12 mouse cellular contexts compared by ENCODE assay signal in genomic region chr12:110298653-110299052, GRCm38 (mm10). TPM values are rescaled to one million over a fixed set of nuclear protein-coding genes. Genes with fewer than 3 reads are reported as not detected.
DNase-seq lines count a peak whose midpoint lies in the region; ATAC-seq and TF ChIP-seq lines count a peak whose summit lies in the region.
"Had no signal": no experiment of that assay in that cellular context is flagged by ENCODE, and none has a peak within 500 bp of the region (broad histone marks: within the 10 kb centered on the region; RNA-seq: fewer than 3 reads in every experiment).

No protein-coding gene starts in this region.

- H3K27me3 ChIP-seq in lung, embryonic 14.5 days (ENCODE audit: insufficient read depth, low read length): no peaks in the 10 kb centered on the region
- H3K27me3 ChIP-seq in embryonic facial prominence, embryonic 14.5 days (replicated peaks; ENCODE audit: control insufficient read depth, insufficient read depth, low read length): no peaks in the 10 kb centered on the region; the same call in 1 of the 2 replicates
- peaks cover 12% of the 10 kb centered on the region for H3K27me3 ChIP-seq in myocyte (ENCODE audit: control insufficient read depth, insufficient read depth, insufficient read length)

- peak; percentile 52 to 53 for DNase-seq in cerebellum, postnatal 10 days
- no peak for DNase-seq in cerebellum, postnatal 25 days
- peak; percentile 54 for DNase-seq in lung, embryonic 14.5 days
- no peak for DNase-seq in lung, adult 2 months
- peak; percentile 79 for DNase-seq in embryonic facial prominence, embryonic 14.5 days (ENCODE audit: low spot score)
- DNase-seq in ovary, postnatal 14 days (ENCODE audit: low spot score): no peak
- DNase-seq in right cerebral cortex, adult 18-20 months: no peak
- DNase-seq: heart, adult 18-20 months; heart, postnatal 4 days had no signal

- no peaks in the 10 kb centered on the region for H3K79me2 ChIP-seq in myocyte (ENCODE audit: control insufficient read depth, insufficient read depth)

- H3K4me2 ChIP-seq in lung, embryonic 14.5 days: no peak overlapping the region
- peak overlapping the region; percentile 5; the same call in 1 of the 2 replicates for H3K4me2 ChIP-seq in embryonic facial prominence, embryonic 14.5 days (ENCODE audit: low read depth, low read length)
- peak overlapping the region; percentile 34 for H3K4me2 ChIP-seq in myocyte (ENCODE audit: low read depth)
- H3K4me2 ChIP-seq: neural tube, embryonic 12.5 days had no signal

- WGBS in lung, embryonic 14.5 days: 31% methylated on average over 11 of the region's 11 CpGs
- 44% methylated on average over 11 of the region's 11 CpGs for WGBS in lung, adult 2 months
- 7% methylated on average over 11 of the region's 11 CpGs for WGBS in embryonic facial prominence, embryonic 14.5 days

- ATAC-seq in lung, embryonic 14.5 days (ENCODE audit: insufficient read depth): peak; percentile 38; the same call in 1 of the 2 replicates
- ATAC-seq in embryonic facial prominence, embryonic 14.5 days (ENCODE audit: low read depth): peak; percentile 76; the same call in 1 of the 2 replicates

- no peak overlapping the region for H3K4me3 ChIP-seq in lung, embryonic 14.5 days (ENCODE audit: low read depth, low read length)
- H3K4me3 ChIP-seq in lung, adult 2 months (replicated peaks; ENCODE audit: extremely low read depth, low read depth, low read length): no peak overlapping the region
- no peak overlapping the region for H3K4me3 ChIP-seq in embryonic facial prominence, embryonic 14.5 days (ENCODE audit: low read depth, low read length)
- H3K4me3 ChIP-seq in myocyte: no peak overlapping the region
- H3K4me3 ChIP-seq: neural tube, embryonic 12.5 days had no signal

- no peaks in the 10 kb centered on the region for H3K9me3 ChIP-seq in lung, embryonic 14.5 days (ENCODE audit: low read depth, low read length)
- H3K9me3 ChIP-seq in embryonic facial prominence, embryonic 14.5 days (ENCODE audit: control insufficient read depth, low read length): no peaks in the 10 kb centered on the region
- H3K9me3 ChIP-seq: neural tube, embryonic 12.5 days had no signal

- no peak overlapping the region for H3ac ChIP-seq in myocyte (ENCODE audit: control insufficient read depth, insufficient read length)

- no peak overlapping the region for H3K9ac ChIP-seq in lung, embryonic 14.5 days
- no peak overlapping the region for H3K9ac ChIP-seq in embryonic facial prominence, embryonic 14.5 days (ENCODE audit: low read depth, low read length)
- H3K9ac ChIP-seq: neural tube, embryonic 12.5 days had no signal

- H3K36me3 ChIP-seq in lung, embryonic 14.5 days (ENCODE audit: insufficient read depth): no peaks in the 10 kb centered on the region
- H3K36me3 ChIP-seq in embryonic facial prominence, embryonic 14.5 days (ENCODE audit: control insufficient read depth, insufficient read depth, low read length): no peaks in the 10 kb centered on the region
- no peaks in the 10 kb centered on the region for H3K36me3 ChIP-seq in myocyte (ENCODE audit: control insufficient read depth, insufficient read depth)
- H3K36me3 ChIP-seq: neural tube, embryonic 12.5 days had no signal

- no peak overlapping the region for H3K27ac ChIP-seq in lung, embryonic 14.5 days (ENCODE audit: low read depth)
- H3K27ac ChIP-seq in embryonic facial prominence, embryonic 14.5 days (replicated peaks; ENCODE audit: low read depth, low read length): no peak overlapping the region
- H3K27ac ChIP-seq: macrophage; neural tube, embryonic 12.5 days had no signal

- no peak for TF ChIP-seq CTCF in lung, embryonic 14.5 days (IDR thresholded peaks at IDR 0.05; ENCODE audit: low read depth)
- TF ChIP-seq CTCF in lung, adult 2 months (IDR thresholded peaks at IDR 0.05; ENCODE audit: insufficient read depth, low read length): no peak

- no peak for TF ChIP-seq POLR2A in lung, adult 2 months (IDR thresholded peaks at IDR 0.05; ENCODE audit: borderline replicate concordance, extremely low read depth, low read depth, low read length)
- TF ChIP-seq POLR2A in myocyte (IDR thresholded peaks at IDR 0.05; ENCODE audit: insufficient read length, low read depth): no peak

- H3K4me1 ChIP-seq in lung, embryonic 14.5 days (ENCODE audit: insufficient read depth): no peaks in the 10 kb centered on the region
- no peaks in the 10 kb centered on the region for H3K4me1 ChIP-seq in lung, adult 2 months (ENCODE audit: control insufficient read depth, insufficient read depth, low read length)
- peaks cover 11% of the 10 kb centered on the region; the same call in 1 of the 2 replicates for H3K4me1 ChIP-seq in embryonic facial prominence, embryonic 14.5 days (ENCODE audit: control insufficient read depth, insufficient read depth, low read length)

TF ChIP-seq in myocyte, 11 proteins besides CTCF, POLR2A, EP300 and RAD21:
- TF ChIP-seq E2F4 (IDR thresholded peaks at IDR 0.05; ENCODE audit: insufficient read depth): no peak
- TF ChIP-seq POLR2AphosphoS2 (IDR thresholded peaks at IDR 0.05; ENCODE audit: insufficient read length, low read depth): no peak
- TF ChIP-seq MYOG (IDR thresholded peaks at IDR 0.05; ENCODE audit: control insufficient read depth in 1 of 3, insufficient read depth in 1 of 3, insufficient read length in 2 of 3, low read depth in 2 of 3): no peak
- no peak for TF ChIP-seq REST (IDR thresholded peaks at IDR 0.05; ENCODE audit: insufficient read depth, insufficient read length)
- TF ChIP-seq TCF12 (IDR thresholded peaks at IDR 0.05; ENCODE audit: insufficient read depth, poor library complexity, severe bottlenecking): no peak
- no peak for TF ChIP-seq MAX (IDR thresholded peaks at IDR 0.05; ENCODE audit: low read depth)
- no peak for TF ChIP-seq CEBPB (IDR thresholded peaks at IDR 0.05; ENCODE audit: insufficient read depth, poor library complexity, severe bottlenecking)
- TF ChIP-seq SRF (IDR thresholded peaks at IDR 0.05; ENCODE audit: control insufficient read depth, insufficient read length, low read depth): no peak
- TF ChIP-seq TCF3 (IDR thresholded peaks at IDR 0.05; ENCODE audit: insufficient read length, low read depth): no peak
- no peak for TF ChIP-seq USF1 (IDR thresholded peaks at IDR 0.05; ENCODE audit: low read depth)
- TF ChIP-seq MYOD1 (IDR thresholded peaks at IDR 0.05; ENCODE audit: control insufficient read depth in 1 of 3, insufficient read length in 2 of 3, low read depth in 2 of 3): no peak
TF ChIP-seq in myocyte: peak in this region for 0.

RNA-seq across cellular contexts. Expression of gene Dio3, which starts 19.8 kb away (rescaled TPM):
- 0.12 TPM in 1 of 2 replicates, not detected in the other for polyA plus RNA-seq in lung, embryonic 14.5 days (2014; fragmentation: Nextera tagmentation; extraction: Ambion mirVana)
- polyA plus RNA-seq in lung, adult 2 months (2012; rRNA removed): 0.22 and 0.25 TPM in 2 replicates
- 1.4 and 2.4 TPM in 2 replicates for polyA plus RNA-seq in embryonic facial prominence, embryonic 14.5 days (2014; fragmentation: Nextera tagmentation; extraction: Ambion mirVana)
- polyA plus RNA-seq in myocyte (2012; fragmentation: generic; extraction: Trizol): not detected
- polyA plus RNA-seq: macrophage had no signal

Comparison
In these comparisons a context has a peak if more than half of its experiments do, and no peak if none do; other contexts are left out.
1. DNase-seq: peak in cerebellum, postnatal 10 days (2 of 2), lung, embryonic 14.5 days (single experiment) and embryonic facial prominence, embryonic 14.5 days (single experiment); none in cerebellum, postnatal 25 days (0 of 2), lung, adult 2 months (single experiment), ovary, postnatal 14 days (single experiment) and right cerebral cortex, adult 18-20 months (single experiment).